Mouse (Mus musculus): ENCODE measurements around the gene Cx3cr1. TPM values are rescaled to one million over a fixed set of nuclear protein-coding genes. Genes with fewer than 3 reads are reported as not detected.
"Not testable (repeated sequence)": the region's sequence is repeated elsewhere in the genome, so short reads cannot be mapped to it uniquely, and the experiment has no call there.

Gene Cx3cr1
- polyA plus RNA-seq, 1 experiment from 2014 or later: 2.7 TPM

GRCm38 (mm10) chr9:120108953-120109352 is 39.3 kb upstream of the Cx3cr1 start:
- not testable (repeated sequence) for ATAC-seq (ENCODE audit: insufficient read depth); H3K27ac ChIP-seq (replicated peaks); H3K9ac ChIP-seq; H3K4me3 ChIP-seq (replicated peaks); H3K36me3 ChIP-seq (replicated peaks); H3K9me3 ChIP-seq (replicated peaks); H3K27me3 ChIP-seq; H3K4me2 ChIP-seq
- peaks cover 41% of the 10 kb centered on the region for H3K4me1 ChIP-seq (replicated peaks)
- 82% methylated on average over 12 of the region's 12 CpGs for WGBS (ENCODE audit: insufficient replicate concordance)

GRCm38 (mm10) chr9:120101165-120101564 is 31.5 kb upstream of the Cx3cr1 start:
- Histone ChIP-seq H3K36me3 (replicated peaks) (no peaks in the 10 kb centered on the region), H3K4me2 (no peak overlapping the region), H3K27ac (replicated peaks) (no peak overlapping the region), H3K27me3 (no peaks in the 10 kb centered on the region), H3K4me3 (replicated peaks) (no peak overlapping the region), H3K9me3 (replicated peaks) (peaks cover 5% of the 10 kb centered on the region; the same call in 1 of the 2 replicates), H3K9ac (no peak overlapping the region), H3K4me1 (replicated peaks) (no peaks in the 10 kb centered on the region)
- WGBS (ENCODE audit: insufficient replicate concordance): 78% methylated on average over 2 of the region's 2 CpGs
- no peak for ATAC-seq (ENCODE audit: insufficient read depth)

- Histone ChIP-seq H3K4me1 (replicated peaks) (no peaks in the 10 kb centered on the region), H3K27ac (replicated peaks) (no peak overlapping the region), H3K36me3 (replicated peaks) (no peaks in the 10 kb centered on the region), H3K4me2 (no peak overlapping the region), H3K27me3 (no peaks in the 10 kb centered on the region), H3K9ac (no peak overlapping the region), H3K4me3 (replicated peaks) (no peak overlapping the region), H3K9me3 (replicated peaks) (peaks cover 5% of the 10 kb centered on the region; the same call in 1 of the 2 replicates)
- WGBS (ENCODE audit: insufficient replicate concordance): 73% methylated on average over 8 of the region's 8 CpGs
- no peak for ATAC-seq (ENCODE audit: insufficient read depth)
Observed at GRCm38 (mm10) chr9:120099304-120099703, 29.6 kb upstream of the Cx3cr1 start.

GRCm38 (mm10) chr9:120098682-120099081 is 29.0 kb upstream of the Cx3cr1 start:
- Histone ChIP-seq H3K36me3 (replicated peaks) (no peaks in the 10 kb centered on the region), H3K4me3 (replicated peaks) (no peak overlapping the region), H3K9me3 (replicated peaks) (peaks cover 5% of the 10 kb centered on the region; the same call in 1 of the 2 replicates), H3K4me1 (replicated peaks) (no peaks in the 10 kb centered on the region), H3K4me2 (no peak overlapping the region), H3K27ac (replicated peaks) (no peak overlapping the region), H3K27me3 (no peaks in the 10 kb centered on the region), H3K9ac (no peak overlapping the region)
- 15% methylated on average over 7 of the region's 7 CpGs for WGBS (ENCODE audit: insufficient replicate concordance)
- no peak for ATAC-seq (ENCODE audit: insufficient read depth)

- Histone ChIP-seq H3K9ac (no peak overlapping the region), H3K27me3 (no peaks in the 10 kb centered on the region), H3K4me2 (no peak overlapping the region), H3K4me1 (replicated peaks) (no peaks in the 10 kb centered on the region), H3K36me3 (replicated peaks) (no peaks in the 10 kb centered on the region), H3K27ac (replicated peaks) (no peak overlapping the region), H3K9me3 (replicated peaks) (no peaks in the 10 kb centered on the region), H3K4me3 (replicated peaks) (no peak overlapping the region)
- WGBS (ENCODE audit: insufficient replicate concordance): 19% methylated on average over 7 of the region's 7 CpGs
- no peak for ATAC-seq (ENCODE audit: insufficient read depth)
Observed at GRCm38 (mm10) chr9:120095886-120096285, 26.2 kb upstream of the Cx3cr1 start.

- H3K27me3 ChIP-seq: no peaks in the 10 kb centered on the region
- H3K4me2 ChIP-seq: no peak overlapping the region
- no peak overlapping the region for H3K27ac ChIP-seq (replicated peaks)
- WGBS (ENCODE audit: insufficient replicate concordance): 75% methylated on average over 13 of the region's 13 CpGs
- no peaks in the 10 kb centered on the region for H3K36me3 ChIP-seq (replicated peaks)
- H3K4me1 ChIP-seq (replicated peaks): no peaks in the 10 kb centered on the region
- no peak overlapping the region for H3K4me3 ChIP-seq (replicated peaks)
- no peak overlapping the region for H3K9ac ChIP-seq
- no peaks in the 10 kb centered on the region for H3K9me3 ChIP-seq (replicated peaks)
- ATAC-seq (ENCODE audit: insufficient read depth): no peak
Observed at GRCm38 (mm10) chr9:120093701-120094100, 24.0 kb upstream of the Cx3cr1 start.

- Histone ChIP-seq H3K27ac (replicated peaks) (no peak within 1 kb of the TSS), H3K4me3 (replicated peaks) (no peak within 1 kb of the TSS), H3K27me3 (no peaks in the 10 kb centered on the region), H3K9me3 (replicated peaks) (no peaks in the 10 kb centered on the region), H3K9ac (no peak within 1 kb of the TSS), H3K4me2 (no peak within 1 kb of the TSS), H3K4me1 (replicated peaks) (no peaks in the 10 kb centered on the region), H3K36me3 (replicated peaks) (no peaks in the 10 kb centered on the region)
- WGBS (ENCODE audit: insufficient replicate concordance): 51% methylated on average over 5 of the region's 5 CpGs
- no peak for ATAC-seq (ENCODE audit: insufficient read depth)
Observed at GRCm38 (mm10) chr9:120091696-120092238, 22.1 kb upstream of the Cx3cr1 start, which contains the start of gene Ccr8. TSS of gene Ccr8 (plus strand) at chr9:120092114.

GRCm38 (mm10) chr9:120091086-120091485 is 21.4 kb upstream of the Cx3cr1 start:
- no peak overlapping the region for H3K4me3 ChIP-seq (replicated peaks)
- no peaks in the 10 kb centered on the region for H3K4me1 ChIP-seq (replicated peaks)
- ATAC-seq (ENCODE audit: insufficient read depth): no peak
- no peak overlapping the region for H3K9ac ChIP-seq
- WGBS (ENCODE audit: insufficient replicate concordance): 62% methylated on average over 10 of the region's 10 CpGs
- no peaks in the 10 kb centered on the region for H3K9me3 ChIP-seq (replicated peaks)
- no peaks in the 10 kb centered on the region for H3K36me3 ChIP-seq (replicated peaks)
- no peak overlapping the region for H3K4me2 ChIP-seq
- no peak overlapping the region for H3K27ac ChIP-seq (replicated peaks)
- no peaks in the 10 kb centered on the region for H3K27me3 ChIP-seq

GRCm38 (mm10) chr9:120089125-120089524 is 19.4 kb upstream of the Cx3cr1 start:
- no peaks in the 10 kb centered on the region for H3K9me3 ChIP-seq (replicated peaks)
- 73% methylated on average over 7 of the region's 7 CpGs for whole genome bisulfite sequencing (ENCODE audit: insufficient replicate concordance)
- H3K27ac ChIP-seq (replicated peaks): no peak overlapping the region
- ATAC-seq (ENCODE audit: insufficient read depth): no peak
- no peaks in the 10 kb centered on the region for H3K4me1 ChIP-seq (replicated peaks)
- H3K4me3 ChIP-seq (replicated peaks): no peak overlapping the region
- H3K4me2 ChIP-seq: no peak overlapping the region
- no peak overlapping the region for H3K9ac ChIP-seq
- no peaks in the 10 kb centered on the region for H3K36me3 ChIP-seq (replicated peaks)
- no peaks in the 10 kb centered on the region for H3K27me3 ChIP-seq

- no peak overlapping the region for H3K4me2 ChIP-seq
- H3K36me3 ChIP-seq (replicated peaks): no peaks in the 10 kb centered on the region
- no peak for ATAC-seq (ENCODE audit: insufficient read depth)
- whole genome bisulfite sequencing (ENCODE audit: insufficient replicate concordance): 62% methylated on average over 9 of the region's 9 CpGs
- no peak overlapping the region for H3K27ac ChIP-seq (replicated peaks)
- no peak overlapping the region for H3K4me3 ChIP-seq (replicated peaks)
- H3K9me3 ChIP-seq (replicated peaks): no peaks in the 10 kb centered on the region
- no peak overlapping the region for H3K9ac ChIP-seq
- no peaks in the 10 kb centered on the region for H3K27me3 ChIP-seq
- H3K4me1 ChIP-seq (replicated peaks): no peaks in the 10 kb centered on the region
Observed at GRCm38 (mm10) chr9:120084406-120084805, 14.7 kb upstream of the Cx3cr1 start.

GRCm38 (mm10) chr9:120083158-120083894 is 13.6 kb upstream of the Cx3cr1 start:
- no peak overlapping the region for H3K27ac ChIP-seq (replicated peaks)
- WGBS (ENCODE audit: insufficient replicate concordance): 59% methylated on average over 18 of the region's 18 CpGs
- no peaks in the 10 kb centered on the region for H3K9me3 ChIP-seq (replicated peaks)
- no peak overlapping the region for H3K4me2 ChIP-seq
- H3K4me1 ChIP-seq (replicated peaks): no peaks in the 10 kb centered on the region
- H3K9ac ChIP-seq: no peak overlapping the region
- H3K36me3 ChIP-seq (replicated peaks): no peaks in the 10 kb centered on the region
- H3K27me3 ChIP-seq: no peaks in the 10 kb centered on the region
- no peak for ATAC-seq (ENCODE audit: insufficient read depth)
- H3K4me3 ChIP-seq (replicated peaks): no peak overlapping the region
